Mouse (Mus musculus) midbrain, embryonic 13.5 days (tissue): Measurements from ENCODE around the gene Tmem247. TPM values are rescaled to one million over a fixed set of nuclear protein-coding genes. Genes with fewer than 3 reads are reported as not detected.

ENCODE experiments used
- ATAC-seq: fragments of 200-750 bp; cut with Nextera tagmentation; 2 replicates; pipeline ENCODE4 v1.8.0; 2017; ENCODE audit warnings: mild to moderate bottlenecking, moderate TSS enrichment, moderate library complexity
- H3K27ac ChIP-seq: fragments of 300-500 bp; sonication (generic); 2 replicates; pipeline ENCODE4 v1.5.1; 2015; ENCODE audit warnings: inconsistent platforms, mild to moderate bottlenecking, moderate library complexity
- H3K27me3 ChIP-seq: fragments of 300-500 bp; sonication (generic); 2 replicates; pipeline ENCODE4 v1.6.1; 2015; ENCODE audit warnings: mild to moderate bottlenecking, inconsistent platforms
- H3K36me3 ChIP-seq: fragments of 300-500 bp; sonication (generic); 2 replicates; pipeline ENCODE4 v1.6.1; 2015; ENCODE audit warnings: mild to moderate bottlenecking, inconsistent platforms
- H3K4me1 ChIP-seq: fragments of 300-500 bp; sonication (generic); replicated peaks from 2 replicates; pipeline ENCODE4 v1.6.1; 2015; ENCODE audit warnings: inconsistent platforms
- H3K4me2 ChIP-seq: fragments of 300-500 bp; sonication (generic); replicated peaks from 2 replicates; pipeline ENCODE4 v1.6.1; 2015; ENCODE audit warnings: moderate library complexity, mild to moderate bottlenecking, inconsistent platforms
- H3K4me3 ChIP-seq: fragments of 300-500 bp; sonication (generic); replicated peaks from 2 replicates; pipeline ENCODE4 v1.5.1; 2015; ENCODE audit warnings: mild to moderate bottlenecking, inconsistent platforms
- H3K9ac ChIP-seq: fragments of 300-500 bp; sonication (generic); replicated peaks from 2 replicates; pipeline ENCODE4 v1.6.1; 2015; ENCODE audit warnings: mild to moderate bottlenecking, inconsistent platforms
- H3K9me3 ChIP-seq: fragments of 300-500 bp; sonication (generic); 2 replicates; pipeline ENCODE4 v1.6.1; 2016; ENCODE audit warnings: mild to moderate bottlenecking, inconsistent platforms
- WGBS: fragments of 180-500 bp; shearing (Covaris S2); methylation state at CpG from one replicate; pipeline ENCODE4 v1.1.7; 2015; 5-methylcytosine and 5-hydroxymethylcytosine counted together
- polyA plus RNA-seq: library from polyadenylated mRNA; unstranded; fragments of >200 nt; fragmentation: Nextera tagmentation; extraction: Ambion mirVana; gene quantifications from 2 replicates; pipeline ENCODE4 v1.2.1, GENCODE M21; 2015

The Tmem247 gene
- polyA plus RNA-seq, 1 experiment from 2014 or later, result not detected

DNA sequence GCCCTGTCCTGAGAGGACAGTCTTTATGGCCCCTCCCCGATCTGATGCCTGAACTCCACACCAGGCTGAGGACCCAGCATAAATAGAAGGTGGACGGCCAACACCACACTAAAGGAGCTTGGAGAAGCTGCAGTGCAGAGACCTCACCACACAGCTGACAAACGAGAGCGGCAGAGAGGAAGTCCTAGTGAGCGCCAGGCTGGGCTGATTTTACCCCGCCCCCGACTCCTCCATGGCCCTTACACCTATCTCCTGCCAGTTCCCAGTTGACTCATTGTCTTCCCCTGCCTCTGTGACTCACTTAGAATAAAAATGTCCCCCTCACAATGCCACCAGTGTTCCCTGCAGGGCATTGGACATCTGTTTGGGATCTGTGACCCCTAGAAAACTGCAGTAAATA lies 13.6 kb upstream of the Tmem247 start:
- peaks cover 31% of the 10 kb centered on the region for H3K4me1 ChIP-seq
- no peak overlapping the region for H3K27ac ChIP-seq
- H3K36me3 ChIP-seq, result no peaks in the 10 kb centered on the region
- H3K4me3 ChIP-seq, result no peak overlapping the region
- H3K9ac ChIP-seq, result no peak overlapping the region
- H3K27me3 ChIP-seq, result peaks cover 15% of the 10 kb centered on the region; the same call in 1 of the 2 replicates
- no peak for ATAC-seq
- WGBS, result 57% methylated on average over 7 of the region's 7 CpGs
- no peaks in the 10 kb centered on the region for H3K9me3 ChIP-seq
- no peak overlapping the region for H3K4me2 ChIP-seq

DNA sequence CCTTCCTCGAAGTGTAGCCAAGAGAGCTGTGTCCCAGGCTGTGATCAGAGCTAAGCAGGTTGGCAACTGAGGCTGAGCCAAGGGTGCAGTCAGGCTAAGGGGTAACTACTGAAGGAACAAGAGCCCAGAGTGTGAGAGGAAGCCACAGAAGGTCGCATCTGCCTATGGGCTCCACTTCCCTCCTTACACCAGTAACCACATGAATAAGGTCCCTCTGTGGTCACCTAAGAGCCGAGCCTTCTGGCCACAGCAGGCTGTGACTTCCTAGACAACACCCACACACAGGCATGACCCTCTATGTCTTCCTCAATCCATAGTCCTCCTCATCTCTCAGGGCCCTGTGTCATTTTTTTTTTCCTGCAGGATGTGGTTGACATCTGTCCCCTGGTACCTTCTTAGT lies 12.9 kb upstream of the Tmem247 start:
- Histone ChIP-seq H3K4me2 (no peak overlapping the region), H3K36me3 (no peaks in the 10 kb centered on the region)
- no peak for ATAC-seq

DNA sequence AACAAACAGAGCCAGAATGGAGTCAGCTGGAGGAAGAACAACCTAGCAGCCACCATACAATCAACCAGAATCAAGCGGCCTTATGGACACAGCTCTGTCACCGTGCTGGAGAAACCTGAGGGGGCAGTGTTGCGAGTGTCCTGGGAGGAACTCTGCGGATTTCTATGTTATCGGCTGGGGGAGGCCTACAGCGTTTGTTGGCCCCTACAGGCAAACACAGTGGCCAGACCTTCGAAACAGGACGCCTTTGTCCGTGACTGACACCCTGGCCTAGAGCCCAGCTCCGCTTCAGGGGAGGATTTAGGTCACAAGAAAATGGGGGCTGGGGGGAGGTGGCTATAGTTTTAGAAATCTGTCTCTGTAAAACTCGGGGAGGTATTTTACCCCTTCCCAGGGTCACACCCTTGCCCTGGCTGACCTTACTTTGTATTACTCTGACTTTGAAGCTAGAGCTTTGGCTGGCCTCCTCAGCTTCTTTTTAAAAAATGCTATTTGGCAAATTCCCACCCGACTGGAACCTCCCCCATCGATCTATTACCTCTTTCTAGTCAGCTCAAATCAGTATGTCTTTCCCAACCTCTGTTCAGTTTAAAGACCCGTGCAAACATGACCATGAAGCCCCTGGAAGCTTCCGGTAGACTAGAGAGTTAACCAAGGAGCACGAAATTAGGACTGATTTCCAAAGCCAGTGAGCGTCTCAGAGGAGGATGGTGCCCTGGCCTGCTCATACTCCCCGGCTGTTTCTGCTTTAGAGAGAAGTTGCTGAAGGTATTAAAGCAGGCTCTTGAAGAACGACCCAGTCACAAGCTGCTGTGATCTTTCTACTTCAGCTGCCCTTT lies 11.6 kb upstream of the Tmem247 start:
- WGBS, result 15% methylated on average over 19 of the region's 19 CpGs
- Histone ChIP-seq H3K9me3 (no peaks in the 10 kb centered on the region), H3K27ac (peak overlapping the region; percentile 56), H3K4me2 (peak overlapping the region; percentile 30; the same call in 1 of the 2 replicates), H3K9ac (no peak overlapping the region), H3K27me3 (peaks cover 15% of the 10 kb centered on the region; the same call in 1 of the 2 replicates), H3K4me3 (no peak overlapping the region), H3K36me3 (no peaks in the 10 kb centered on the region), H3K4me1 (peaks cover 31% of the 10 kb centered on the region)
- peak; percentile 66 for ATAC-seq

More for the DNA sequence above, 12.9 kb upstream of the Tmem247 start:
- Histone ChIP-seq H3K9ac (no peak overlapping the region), H3K4me3 (no peak overlapping the region), H3K27me3 (peaks cover 15% of the 10 kb centered on the region; the same call in 1 of the 2 replicates), H3K4me1 (peaks cover 31% of the 10 kb centered on the region), H3K9me3 (no peaks in the 10 kb centered on the region), H3K27ac (no peak overlapping the region)
- WGBS, result 82% methylated on average over 3 of the region's 3 CpGs

DNA sequence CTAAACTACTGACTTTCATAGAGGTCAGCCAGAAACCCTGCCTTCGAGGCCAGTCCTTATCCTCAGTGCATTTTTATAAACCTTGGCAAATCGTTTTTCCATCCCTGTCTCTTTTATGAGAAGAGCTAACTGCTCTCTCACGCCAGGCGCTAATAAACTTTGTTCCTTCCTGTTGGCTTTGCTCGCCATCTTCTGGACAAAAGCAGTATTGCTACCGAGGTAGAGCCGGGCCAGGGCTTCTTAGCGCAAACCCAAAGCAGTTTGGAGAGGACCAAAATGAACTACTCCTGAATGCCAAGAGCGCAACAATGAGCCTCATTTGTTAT lies 11.0 kb upstream of the Tmem247 start:
- Histone ChIP-seq H3K27ac (peak overlapping the region; percentile 56), H3K9ac (no peak overlapping the region)

DNA sequence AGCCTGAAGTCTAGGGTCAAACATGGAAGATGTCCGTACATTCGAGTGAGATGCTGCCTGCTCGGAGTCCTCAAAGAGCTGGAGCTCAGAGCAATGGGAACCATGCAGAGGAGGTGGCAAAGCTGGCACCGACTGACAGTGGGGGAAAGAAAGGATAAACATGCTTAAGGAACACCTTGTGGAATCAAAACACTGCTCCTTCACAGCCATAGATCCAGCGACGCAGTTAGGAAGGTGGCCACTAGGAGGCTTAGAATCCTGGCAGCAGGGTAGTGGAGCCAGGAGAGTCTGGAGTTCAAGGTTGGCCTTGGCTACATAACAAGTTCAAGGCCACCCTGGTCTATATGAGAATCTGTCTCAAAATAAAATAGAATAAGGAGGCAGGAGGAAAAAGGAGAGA lies 10.5 kb upstream of the Tmem247 start:
- 35% methylated on average over 6 of the region's 6 CpGs for WGBS

More for the DNA sequence above, 11.0 kb upstream of the Tmem247 start:
- Histone ChIP-seq H3K4me1 (peaks cover 25% of the 10 kb centered on the region), H3K36me3 (no peaks in the 10 kb centered on the region), H3K27me3 (peaks cover 15% of the 10 kb centered on the region; the same call in 1 of the 2 replicates), H3K9me3 (no peaks in the 10 kb centered on the region), H3K4me3 (no peak overlapping the region), H3K4me2 (peak overlapping the region; percentile 30; the same call in 1 of the 2 replicates)
- WGBS, result 3% methylated on average over 9 of the region's 9 CpGs
- ATAC-seq, result peak; percentile 12; the same call in 1 of the 2 replicates

DNA sequence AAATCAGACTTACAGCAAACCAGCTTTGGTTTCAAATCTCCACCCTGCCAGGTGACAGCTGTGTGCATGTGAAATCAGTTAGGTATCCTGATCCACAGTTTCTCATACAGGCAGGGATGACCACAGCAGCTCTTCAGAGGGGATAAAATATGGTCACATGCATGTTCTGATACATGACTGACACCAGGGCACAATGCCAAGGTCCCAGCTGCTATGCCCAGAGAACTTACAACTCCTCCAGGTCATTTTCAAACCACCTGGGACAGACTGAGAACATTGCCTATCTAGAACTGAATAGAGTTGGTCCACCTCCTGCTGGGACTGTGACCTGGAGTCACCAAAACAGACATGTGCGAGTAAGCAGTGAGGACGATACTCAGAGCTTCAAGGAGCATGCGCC lies 10.1 kb upstream of the Tmem247 start:
- H3K36me3 ChIP-seq, result no peaks in the 10 kb centered on the region
- no peak overlapping the region for H3K27ac ChIP-seq
- no peak for ATAC-seq
- 88% methylated on average over 3 of the region's 3 CpGs for whole genome bisulfite sequencing
- peaks cover 15% of the 10 kb centered on the region; the same call in 1 of the 2 replicates for H3K27me3 ChIP-seq
- H3K9me3 ChIP-seq, result no peaks in the 10 kb centered on the region
- H3K4me1 ChIP-seq, result peaks cover 25% of the 10 kb centered on the region
- H3K9ac ChIP-seq, result no peak overlapping the region
- H3K4me3 ChIP-seq, result no peak overlapping the region
- no peak overlapping the region for H3K4me2 ChIP-seq

More for the DNA sequence above, 10.5 kb upstream of the Tmem247 start:
- Histone ChIP-seq H3K4me1 (peaks cover 25% of the 10 kb centered on the region), H3K4me3 (no peak overlapping the region), H3K4me2 (no peak overlapping the region), H3K9ac (no peak overlapping the region), H3K27ac (no peak overlapping the region), H3K27me3 (peaks cover 15% of the 10 kb centered on the region; the same call in 1 of the 2 replicates), H3K9me3 (no peaks in the 10 kb centered on the region), H3K36me3 (no peaks in the 10 kb centered on the region)
- no peak for ATAC-seq

DNA sequence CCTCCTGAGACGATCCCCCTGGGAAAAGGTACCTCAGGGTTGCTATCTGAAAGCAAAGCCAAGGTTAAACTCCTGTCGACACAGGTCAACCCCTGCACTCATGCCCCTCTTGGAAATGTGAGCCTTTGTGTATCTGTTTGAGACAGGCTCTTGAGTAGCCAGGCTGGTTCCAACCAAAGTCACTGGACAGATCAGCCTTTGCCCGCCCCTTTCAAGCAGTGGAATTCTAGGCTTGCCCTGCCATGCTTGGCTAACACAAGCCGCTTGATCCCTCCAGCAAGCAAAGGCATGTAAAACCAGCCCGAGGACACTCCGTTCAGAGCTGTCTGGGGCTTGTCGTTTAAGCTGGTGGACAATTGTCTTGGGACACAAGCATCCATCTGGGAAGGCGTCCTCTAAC lies 8.8 kb upstream of the Tmem247 start:
- no peak overlapping the region for H3K27ac ChIP-seq
- H3K9ac ChIP-seq, result no peak overlapping the region
- H3K4me2 ChIP-seq, result no peak overlapping the region
- 75% methylated on average over 8 of the region's 8 CpGs for WGBS
- ATAC-seq, result no peak
- no peaks in the 10 kb centered on the region for H3K36me3 ChIP-seq
- no peak overlapping the region for H3K4me3 ChIP-seq
- H3K9me3 ChIP-seq, result no peaks in the 10 kb centered on the region
- peaks cover 25% of the 10 kb centered on the region for H3K4me1 ChIP-seq
- peaks cover 10% of the 10 kb centered on the region; the same call in 1 of the 2 replicates for H3K27me3 ChIP-seq

DNA sequence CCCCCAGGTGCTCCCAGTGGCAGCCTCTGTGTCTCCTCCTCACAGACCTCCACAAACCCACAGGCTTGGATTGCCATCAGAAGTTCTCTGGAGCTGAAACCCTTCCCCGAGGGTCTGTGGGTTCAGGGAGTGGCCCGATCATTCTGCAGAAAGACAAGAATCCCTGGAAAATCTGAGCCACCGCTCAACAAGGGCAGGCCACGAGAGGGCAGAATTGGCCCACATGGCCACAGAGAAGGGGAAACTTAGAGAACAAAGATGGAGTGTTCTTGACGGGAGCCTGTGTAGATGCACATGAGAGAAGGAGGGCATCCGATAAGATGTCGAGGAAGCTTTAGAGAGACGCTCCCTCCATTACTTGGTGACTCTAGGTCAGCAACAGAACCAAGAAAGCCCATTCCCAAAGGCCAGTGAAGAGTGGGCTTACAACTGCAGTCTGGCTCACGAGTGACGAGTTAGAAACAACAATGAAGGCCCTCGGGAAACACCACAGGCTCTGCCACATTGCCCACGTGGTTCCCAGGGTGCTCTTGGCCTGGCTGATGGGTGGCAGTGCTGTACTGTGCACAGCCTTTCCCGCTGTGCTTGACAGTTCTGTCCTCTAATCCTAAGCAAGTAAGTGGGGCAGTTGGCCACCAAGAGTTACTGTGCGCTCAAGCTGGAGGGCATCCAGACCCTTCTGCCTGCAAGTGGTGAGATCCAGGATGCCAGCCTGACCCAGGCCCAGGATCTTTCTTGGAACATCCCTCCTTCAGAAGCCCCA lies 7.2 kb upstream of the Tmem247 start:
- Histone ChIP-seq H3K4me2 (no peak overlapping the region), H3K9me3 (no peaks in the 10 kb centered on the region), H3K27ac (no peak overlapping the region), H3K9ac (no peak overlapping the region), H3K27me3 (peaks cover 6% of the 10 kb centered on the region; the same call in 1 of the 2 replicates), H3K4me3 (no peak overlapping the region), H3K36me3 (no peaks in the 10 kb centered on the region), H3K4me1 (peaks cover 11% of the 10 kb centered on the region)
- ATAC-seq, result no peak
- WGBS, result 79% methylated on average over 14 of the region's 14 CpGs

DNA sequence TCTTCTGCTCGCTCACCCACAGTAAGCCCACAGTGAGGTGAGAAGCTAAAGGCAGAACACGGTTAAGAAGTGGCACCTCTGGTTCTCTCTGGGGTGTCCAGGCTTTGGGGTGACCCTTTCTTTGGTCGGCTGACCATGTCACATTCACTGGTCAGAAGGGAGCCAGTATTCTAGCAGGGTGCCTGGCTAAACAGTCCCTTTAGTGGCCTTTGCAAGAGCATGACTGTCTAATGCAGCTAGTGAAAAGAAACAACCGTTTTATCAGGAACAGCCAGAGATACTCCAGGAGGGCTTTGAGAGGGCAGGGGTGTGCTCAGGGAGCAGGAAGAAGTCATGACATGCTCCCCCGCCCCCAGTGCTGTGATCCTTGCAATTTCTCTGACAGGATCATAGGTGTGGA lies 5.9 kb upstream of the Tmem247 start:
- H3K36me3 ChIP-seq, result no peaks in the 10 kb centered on the region
- 74% methylated on average over 5 of the region's 5 CpGs for WGBS
- H3K27me3 ChIP-seq, result peaks cover 6% of the 10 kb centered on the region; the same call in 1 of the 2 replicates
- no peaks in the 10 kb centered on the region for H3K4me1 ChIP-seq
- no peak overlapping the region for H3K9ac ChIP-seq
- H3K4me3 ChIP-seq, result no peak overlapping the region
- no peak overlapping the region for H3K27ac ChIP-seq
- ATAC-seq, result no peak
- H3K9me3 ChIP-seq, result no peaks in the 10 kb centered on the region
- H3K4me2 ChIP-seq, result no peak overlapping the region

DNA sequence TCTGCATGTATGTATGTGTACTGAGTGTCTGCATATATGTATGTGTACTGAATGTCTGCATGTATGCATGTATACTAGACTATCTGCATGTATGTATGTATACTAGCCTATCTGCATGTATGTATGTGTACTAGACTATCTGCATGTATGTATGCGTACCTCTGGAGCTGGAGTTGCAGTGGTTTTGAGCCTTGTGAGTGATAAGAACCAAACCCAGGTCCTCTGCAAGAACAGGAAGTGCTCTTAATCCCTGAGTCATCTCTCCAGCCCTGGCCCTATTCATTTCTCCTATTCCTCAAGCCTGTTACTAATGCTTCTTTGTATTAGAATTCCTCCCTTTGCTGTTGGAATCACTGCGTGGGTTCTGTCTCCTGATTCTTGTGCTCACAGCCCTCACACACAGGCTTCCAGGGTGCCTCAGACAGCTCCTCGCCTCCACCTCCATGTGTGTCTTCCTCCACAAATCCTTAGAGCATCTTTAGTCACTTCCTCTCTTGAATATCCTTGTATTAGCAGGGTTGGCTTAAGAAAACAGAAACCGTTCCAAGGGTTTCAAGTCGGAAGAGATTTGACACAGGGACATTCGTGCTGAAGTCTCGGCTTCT lies 4.0 kb upstream of the Tmem247 start:
- H3K36me3 ChIP-seq, result no peaks in the 10 kb centered on the region
- no peak for ATAC-seq
- no peaks in the 10 kb centered on the region for H3K9me3 ChIP-seq
- WGBS, result 82% methylated on average over 7 of the region's 7 CpGs
- H3K27me3 ChIP-seq, result no peaks in the 10 kb centered on the region
- H3K4me1 ChIP-seq, result no peaks in the 10 kb centered on the region
- H3K4me2 ChIP-seq, result no peak overlapping the region
- H3K9ac ChIP-seq, result no peak overlapping the region
- no peak overlapping the region for H3K4me3 ChIP-seq
- no peak overlapping the region for H3K27ac ChIP-seq

DNA sequence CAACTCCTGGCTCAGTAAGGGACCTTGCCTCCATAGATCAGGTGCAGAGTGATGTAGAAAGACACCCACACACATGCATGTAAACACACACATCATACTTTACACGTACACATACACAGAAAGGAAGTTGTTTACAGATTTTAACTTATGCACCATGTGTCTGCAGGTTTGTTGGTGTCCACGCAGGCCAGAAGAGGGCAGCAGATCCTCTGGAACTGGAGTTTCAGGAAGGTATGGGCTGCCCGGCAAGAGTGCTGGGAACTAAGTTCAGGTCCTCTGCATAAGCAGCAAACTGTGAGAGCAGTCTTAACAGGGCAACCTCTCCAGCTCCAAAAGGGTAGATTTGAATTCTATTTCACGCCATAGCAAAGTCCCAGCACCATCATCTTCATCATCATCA lies 1.6 kb upstream of the Tmem247 start:
- Histone ChIP-seq H3K36me3 (no peaks in the 10 kb centered on the region), H3K4me2 (no peak overlapping the region), H3K9ac (no peak overlapping the region), H3K27ac (no peak overlapping the region), H3K4me1 (no peaks in the 10 kb centered on the region), H3K9me3 (no peaks in the 10 kb centered on the region), H3K27me3 (no peaks in the 10 kb centered on the region), H3K4me3 (no peak overlapping the region)
- no peak for ATAC-seq
- 81% methylated on average over 4 of the region's 4 CpGs for whole genome bisulfite sequencing

DNA sequence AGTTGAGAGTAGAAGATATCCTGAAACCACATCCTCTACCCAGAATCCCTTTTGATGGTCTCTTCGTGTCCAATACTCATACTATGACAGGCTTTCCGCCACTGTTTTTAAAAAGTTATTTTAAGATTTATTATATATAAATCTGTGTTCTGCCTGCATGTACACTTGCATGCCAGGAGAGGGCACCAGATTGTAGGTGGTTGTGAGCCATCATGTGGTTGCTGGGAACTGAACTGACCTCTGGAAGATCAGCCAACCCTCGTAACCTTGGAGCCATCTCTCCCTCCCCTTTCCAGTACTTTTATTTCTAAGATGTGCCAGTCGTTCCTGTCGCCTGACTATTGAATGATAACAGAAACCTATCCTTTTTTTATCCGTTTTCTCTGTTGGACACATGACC lies 1.6 kb downstream of the Tmem247 start:
- H3K27me3 ChIP-seq, result no peaks in the 10 kb centered on the region
- no peak for ATAC-seq
- H3K4me2 ChIP-seq, result no peak overlapping the region
- no peaks in the 10 kb centered on the region for H3K36me3 ChIP-seq
- H3K9me3 ChIP-seq, result no peaks in the 10 kb centered on the region
- no peaks in the 10 kb centered on the region for H3K4me1 ChIP-seq
- 76% methylated on average over 6 of the region's 6 CpGs for WGBS
- no peak overlapping the region for H3K27ac ChIP-seq
- H3K9ac ChIP-seq, result no peak overlapping the region
- H3K4me3 ChIP-seq, result no peak overlapping the region
